Mouse (Mus musculus): ENCODE measurements around the gene Cryga. TPM values are rescaled to one million over a fixed set of nuclear protein-coding genes. Genes with fewer than 3 reads are reported as not detected.
"Not testable (repeated sequence)": the region's sequence is repeated elsewhere in the genome, so short reads cannot be mapped to it uniquely, and the experiment has no call there.

Gene Cryga
- polyA plus RNA-seq, 1 experiment, result 0.38 TPM

DNA sequence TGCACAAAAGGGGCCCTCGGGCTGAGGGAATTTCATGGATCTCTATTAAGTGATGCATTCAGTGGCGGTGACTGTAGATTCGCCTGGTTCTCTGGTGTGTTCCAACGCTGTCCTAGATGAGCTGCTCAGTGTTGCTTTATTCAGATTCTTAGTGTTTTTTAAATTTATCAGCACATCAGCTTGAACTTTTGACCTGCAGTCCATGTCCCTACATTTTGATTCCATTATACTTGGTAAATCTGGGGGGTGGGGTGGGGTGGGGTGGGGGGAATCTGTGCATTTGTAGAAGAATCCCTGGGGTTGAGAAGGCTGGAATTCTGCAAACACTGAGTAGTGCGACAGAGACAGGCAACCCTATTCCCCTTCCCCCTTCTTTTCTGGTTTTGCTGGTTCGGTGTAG lies 29.6 kb downstream of the Cryga start, which contains the start of gene Crygc:
TSS of gene Crygc (minus strand) at position 101 of the 400 bp plus-strand sequence.
- Histone ChIP-seq H3K27me3 (ENCODE audit: control insufficient read depth, insufficient read depth, low read length) (no peaks in the 10 kb centered on the region), H3K4me1 (replicated peaks; ENCODE audit: control insufficient read depth, insufficient read depth, low read length) (no peaks in the 10 kb centered on the region), H3K27ac (ENCODE audit: control insufficient read depth, insufficient read depth, low read length) (no peak within 1 kb of the TSS), H3K4me3 (ENCODE audit: control insufficient read depth, insufficient read depth, low read length) (no peak within 1 kb of the TSS), H3K36me3 (ENCODE audit: control insufficient read depth, insufficient read depth, low read length) (no peaks in the 10 kb centered on the region)
- no peak for DNase-seq
- WGBS, result 86% methylated on average over 6 of the region's 6 CpGs
- TF ChIP-seq CTCF (IDR thresholded peaks at IDR 0.05; ENCODE audit: borderline replicate concordance, control insufficient read depth, extremely low read depth, insufficient read depth, low read length, poor library complexity) (no peak), POLR2A (IDR thresholded peaks at IDR 0.05; ENCODE audit: control insufficient read depth, extremely low read depth, insufficient read depth, low read length, poor library complexity) (no peak)

DNA sequence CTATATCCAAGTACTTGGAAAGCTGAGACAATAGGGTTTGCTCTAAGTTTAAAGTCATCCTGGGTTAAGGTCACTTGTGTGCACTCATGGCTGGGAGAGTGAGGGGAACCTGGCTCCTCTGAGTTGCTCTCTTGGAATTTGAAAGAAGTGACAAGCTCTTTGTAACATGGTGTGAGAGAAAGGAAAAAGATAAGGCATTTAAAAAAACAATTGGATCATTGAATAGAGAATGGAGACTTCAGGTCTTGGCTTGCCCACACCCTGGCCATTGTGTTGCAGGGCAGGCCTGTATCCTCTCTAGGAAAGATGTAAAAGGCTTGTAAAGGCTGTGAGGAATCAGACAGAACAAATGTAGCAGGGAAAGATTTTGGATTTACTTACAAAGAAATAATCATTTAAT lies 35.3 kb downstream of the Cryga start:
- no peaks in the 10 kb centered on the region for H3K27me3 ChIP-seq (ENCODE audit: control insufficient read depth, insufficient read depth, low read length)
- no peak overlapping the region for H3K27ac ChIP-seq (ENCODE audit: control insufficient read depth, insufficient read depth, low read length)
- no peaks in the 10 kb centered on the region for H3K36me3 ChIP-seq (ENCODE audit: control insufficient read depth, insufficient read depth, low read length)
- no peak overlapping the region for H3K4me3 ChIP-seq (ENCODE audit: control insufficient read depth, insufficient read depth, low read length)
- TF ChIP-seq POLR2A (IDR thresholded peaks at IDR 0.05; ENCODE audit: control insufficient read depth, extremely low read depth, insufficient read depth, low read length, poor library complexity), result no peak
- no peak for TF ChIP-seq CTCF (IDR thresholded peaks at IDR 0.05; ENCODE audit: borderline replicate concordance, control insufficient read depth, extremely low read depth, insufficient read depth, low read length, poor library complexity)
- no peaks in the 10 kb centered on the region for H3K4me1 ChIP-seq (replicated peaks; ENCODE audit: control insufficient read depth, insufficient read depth, low read length)
- DNase-seq, result no peak

DNA sequence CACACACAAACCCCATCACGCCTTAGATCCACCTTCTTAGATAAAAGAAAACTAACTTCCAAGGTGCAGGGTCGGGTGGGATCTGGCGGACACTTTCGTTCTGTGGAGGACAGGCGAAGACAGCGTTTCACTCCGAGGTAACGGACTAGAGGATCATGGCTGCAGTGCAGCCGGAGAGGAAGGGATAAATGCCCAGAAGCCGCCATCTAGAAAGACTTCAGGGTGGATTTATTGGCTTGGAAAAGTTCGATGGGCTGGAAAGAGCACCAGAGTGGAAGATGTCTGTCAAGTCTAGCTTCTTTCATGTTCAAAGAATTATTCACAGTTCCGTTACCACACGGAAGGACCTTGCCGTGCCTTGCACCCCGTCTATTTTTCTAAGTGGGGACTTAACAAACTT lies 39.0 kb downstream of the Cryga start:
- H3K4me1 ChIP-seq (replicated peaks; ENCODE audit: control insufficient read depth, insufficient read depth, low read length), result no peaks in the 10 kb centered on the region
- TF ChIP-seq CTCF (IDR thresholded peaks at IDR 0.05; ENCODE audit: borderline replicate concordance, control insufficient read depth, extremely low read depth, insufficient read depth, low read length, poor library complexity), result no peak
- no peak for TF ChIP-seq POLR2A (IDR thresholded peaks at IDR 0.05; ENCODE audit: control insufficient read depth, extremely low read depth, insufficient read depth, low read length, poor library complexity)
- H3K36me3 ChIP-seq (ENCODE audit: control insufficient read depth, insufficient read depth, low read length), result no peaks in the 10 kb centered on the region
- DNase-seq, result no peak
- H3K4me3 ChIP-seq (ENCODE audit: control insufficient read depth, insufficient read depth, low read length), result no peak overlapping the region
- 95% methylated on average over 15 of the region's 15 CpGs for WGBS
- H3K27me3 ChIP-seq (ENCODE audit: control insufficient read depth, insufficient read depth, low read length), result no peaks in the 10 kb centered on the region
- no peak overlapping the region for H3K27ac ChIP-seq (ENCODE audit: control insufficient read depth, insufficient read depth, low read length)

DNA sequence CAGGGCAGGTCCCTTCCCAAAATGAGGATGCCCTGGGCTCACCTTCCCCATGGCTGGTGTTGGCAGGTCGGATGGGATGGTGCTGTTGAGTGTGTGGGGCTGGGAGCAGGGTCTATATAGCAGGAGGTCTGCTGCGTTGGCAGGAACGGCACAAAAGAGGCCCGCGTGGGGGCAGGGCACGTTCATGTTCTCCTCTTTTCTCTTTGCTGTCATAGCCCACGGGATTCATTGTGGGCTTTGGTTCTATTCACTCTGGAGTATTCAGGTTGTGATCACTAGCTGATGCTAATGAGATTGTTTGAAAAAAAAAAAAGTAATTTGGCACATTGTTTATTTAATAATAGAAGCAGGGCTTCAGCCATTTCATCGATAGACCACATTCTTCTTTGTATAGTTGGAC lies 39.8 kb downstream of the Cryga start, which contains the start of gene Crygd:
TSS of gene Crygd (minus strand) at position 101 of the 400 bp plus-strand sequence.
- 93% methylated on average over 8 of the region's 8 CpGs for WGBS
- no peaks in the 10 kb centered on the region for H3K27me3 ChIP-seq (ENCODE audit: control insufficient read depth, insufficient read depth, low read length)
- no peak within 1 kb of the TSS for H3K27ac ChIP-seq (ENCODE audit: control insufficient read depth, insufficient read depth, low read length)
- H3K36me3 ChIP-seq (ENCODE audit: control insufficient read depth, insufficient read depth, low read length), result no peaks in the 10 kb centered on the region
- H3K4me3 ChIP-seq (ENCODE audit: control insufficient read depth, insufficient read depth, low read length), result no peak within 1 kb of the TSS
- no peak for TF ChIP-seq CTCF (IDR thresholded peaks at IDR 0.05; ENCODE audit: borderline replicate concordance, control insufficient read depth, extremely low read depth, insufficient read depth, low read length, poor library complexity)
- TF ChIP-seq POLR2A (IDR thresholded peaks at IDR 0.05; ENCODE audit: control insufficient read depth, extremely low read depth, insufficient read depth, low read length, poor library complexity), result no peak
- no peak for DNase-seq
- H3K4me1 ChIP-seq (replicated peaks; ENCODE audit: control insufficient read depth, insufficient read depth, low read length), result no peaks in the 10 kb centered on the region

DNA sequence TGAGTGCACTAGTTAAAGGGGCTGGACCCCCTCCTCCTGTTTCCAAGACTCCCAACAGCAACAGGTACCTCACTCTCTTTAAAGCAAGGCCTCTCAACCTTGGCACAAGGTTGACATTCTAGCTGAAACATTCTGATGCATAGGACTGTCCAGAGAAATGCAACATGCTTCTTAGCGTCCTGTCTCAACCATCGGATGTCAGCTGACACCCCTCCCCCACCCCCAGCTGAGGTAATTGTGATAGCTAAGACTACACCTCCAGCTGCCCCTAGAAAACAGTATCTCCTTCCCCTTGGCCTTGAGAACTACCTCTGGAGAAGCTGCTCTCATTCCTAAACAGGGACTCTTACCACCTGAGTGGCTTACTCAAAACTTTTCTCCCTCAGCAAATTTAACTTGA lies 51.0 kb downstream of the Cryga start:
- no peak for DNase-seq
- Histone ChIP-seq H3K4me3 (ENCODE audit: control insufficient read depth, insufficient read depth, low read length) (no peak overlapping the region), H3K36me3 (ENCODE audit: control insufficient read depth, insufficient read depth, low read length) (no peaks in the 10 kb centered on the region), H3K27ac (ENCODE audit: control insufficient read depth, insufficient read depth, low read length) (no peak overlapping the region), H3K27me3 (ENCODE audit: control insufficient read depth, insufficient read depth, low read length) (no peaks in the 10 kb centered on the region), H3K4me1 (replicated peaks; ENCODE audit: control insufficient read depth, insufficient read depth, low read length) (no peaks in the 10 kb centered on the region)
- 74% methylated on average over 2 of the region's 2 CpGs for WGBS
- TF ChIP-seq POLR2A (IDR thresholded peaks at IDR 0.05; ENCODE audit: control insufficient read depth, extremely low read depth, insufficient read depth, low read length, poor library complexity) (no peak), CTCF (IDR thresholded peaks at IDR 0.05; ENCODE audit: borderline replicate concordance, control insufficient read depth, extremely low read depth, insufficient read depth, low read length, poor library complexity) (no peak)

DNA sequence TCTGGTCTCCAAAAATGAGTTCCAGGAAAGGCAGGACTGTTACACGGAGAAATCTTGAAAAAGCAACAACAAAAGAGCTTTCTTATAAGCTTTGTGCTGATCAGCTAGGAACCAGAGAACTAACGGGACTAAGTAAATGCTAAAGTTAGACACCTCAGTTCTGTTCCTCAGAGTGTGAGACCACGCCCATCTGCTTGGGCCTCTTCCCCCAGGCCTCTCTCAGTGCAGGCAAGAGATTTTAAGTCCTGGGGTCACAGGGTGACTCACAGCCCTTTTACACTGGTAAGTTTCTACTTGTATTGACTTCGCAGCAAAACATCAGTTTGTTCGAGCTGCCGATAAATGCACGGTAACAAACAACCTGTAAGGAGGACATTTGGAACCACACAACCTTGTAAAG lies 51.5 kb downstream of the Cryga start:
- DNase-seq, result no peak
- no peaks in the 10 kb centered on the region for H3K36me3 ChIP-seq (ENCODE audit: control insufficient read depth, insufficient read depth, low read length)
- no peak overlapping the region for H3K4me3 ChIP-seq (ENCODE audit: control insufficient read depth, insufficient read depth, low read length)
- TF ChIP-seq CTCF (IDR thresholded peaks at IDR 0.05; ENCODE audit: borderline replicate concordance, control insufficient read depth, extremely low read depth, insufficient read depth, low read length, poor library complexity), result no peak
- TF ChIP-seq POLR2A (IDR thresholded peaks at IDR 0.05; ENCODE audit: control insufficient read depth, extremely low read depth, insufficient read depth, low read length, poor library complexity), result no peak
- no peak overlapping the region for H3K27ac ChIP-seq (ENCODE audit: control insufficient read depth, insufficient read depth, low read length)
- H3K4me1 ChIP-seq (replicated peaks; ENCODE audit: control insufficient read depth, insufficient read depth, low read length), result no peaks in the 10 kb centered on the region
- no peaks in the 10 kb centered on the region for H3K27me3 ChIP-seq (ENCODE audit: control insufficient read depth, insufficient read depth, low read length)
- WGBS, result 85% methylated on average over 7 of the region's 7 CpGs

DNA sequence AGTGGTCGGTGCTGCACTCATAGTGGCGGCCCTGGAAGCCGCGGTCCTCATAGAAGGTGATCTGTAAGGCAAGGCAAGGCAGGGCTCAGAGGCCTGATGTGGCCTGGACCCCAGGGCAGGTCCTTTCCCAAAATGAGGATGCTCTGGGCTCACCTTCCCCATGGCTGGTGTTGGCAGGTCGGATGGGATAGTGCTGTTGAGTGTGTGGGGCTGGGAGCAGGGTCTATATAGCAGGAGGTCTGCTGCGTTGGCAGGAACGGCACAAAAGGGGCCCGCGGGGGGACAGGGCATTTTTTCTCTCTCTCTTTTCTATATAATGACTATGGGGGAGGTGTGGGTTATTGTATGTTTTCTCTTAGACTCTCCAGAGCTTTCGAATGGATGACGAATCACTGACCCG lies 52.2 kb downstream of the Cryga start, which contains the start of gene Cryge:
TSS of gene Cryge (minus strand) at position 198 of the 400 bp plus-strand sequence.
- not testable (repeated sequence) for H3K4me3 ChIP-seq (ENCODE audit: control insufficient read depth, insufficient read depth, low read length); DNase-seq; H3K4me1 ChIP-seq (replicated peaks; ENCODE audit: control insufficient read depth, insufficient read depth, low read length); H3K27ac ChIP-seq (ENCODE audit: control insufficient read depth, insufficient read depth, low read length); H3K36me3 ChIP-seq (ENCODE audit: control insufficient read depth, insufficient read depth, low read length); H3K27me3 ChIP-seq (ENCODE audit: control insufficient read depth, insufficient read depth, low read length)
- WGBS, result 92% methylated on average over 12 of the region's 12 CpGs

Other genes with a start within 250 kb of the Cryga start
- 4.4 and 4.8 TPM in 2 replicates for gene Plekhm3, start 146.5 kb downstream of the Cryga start, polyA plus RNA-seq (2012; rRNA removed)
- gene Akr1cl, start 70.6 kb downstream of the Cryga start, polyA plus RNA-seq (2012; rRNA removed), result 0.15 and 0.20 TPM in 2 replicates
- not detected in 2 replicates for gene Cryge, start 52.2 kb downstream of the Cryga start, polyA plus RNA-seq (2012; rRNA removed)
- not detected in 2 replicates for gene Crygd, start 39.9 kb downstream of the Cryga start, polyA plus RNA-seq (2012; rRNA removed)
- gene Crygc, start 29.7 kb downstream of the Cryga start, polyA plus RNA-seq (2012; rRNA removed), result 0.26 and 0.32 TPM in 2 replicates
- not detected in 2 replicates for gene Crygb, start 21.1 kb downstream of the Cryga start, polyA plus RNA-seq (2012; rRNA removed)
- 0.19 TPM in 1 of 2 replicates, not detected in the other for gene Gm28845, start 16.2 kb upstream of the Cryga start, polyA plus RNA-seq (2012; rRNA removed)
- 0.18 TPM in 1 of 2 replicates, not detected in the other for gene D630023F18Rik, start 19.8 kb upstream of the Cryga start, polyA plus RNA-seq (2012; rRNA removed)
- gene Idh1, start 83.1 kb upstream of the Cryga start, polyA plus RNA-seq (2012; rRNA removed), result 13.3 and 14.4 TPM in 2 replicates
- gene Pikfyve, start 83.3 kb upstream of the Cryga start, polyA plus RNA-seq (2012; rRNA removed), result 13.4 and 13.7 TPM in 2 replicates
- 0.13 TPM in 1 of 2 replicates, not detected in the other for gene Pth2r, start 178.7 kb upstream of the Cryga start, polyA plus RNA-seq (2012; rRNA removed)

Data from thymus, adult 2 months (tissue).